Mouse (Mus musculus) brain, adult 2 months (tissue): ENCODE measurements around the gene Mpp6.

Experiments used
- DNase-seq: peaks from one replicate; pipeline ENCODE4 v3.0.0; 2011; ENCODE audit warnings: low read depth, low spot score

Gene Mpp6

DNA sequence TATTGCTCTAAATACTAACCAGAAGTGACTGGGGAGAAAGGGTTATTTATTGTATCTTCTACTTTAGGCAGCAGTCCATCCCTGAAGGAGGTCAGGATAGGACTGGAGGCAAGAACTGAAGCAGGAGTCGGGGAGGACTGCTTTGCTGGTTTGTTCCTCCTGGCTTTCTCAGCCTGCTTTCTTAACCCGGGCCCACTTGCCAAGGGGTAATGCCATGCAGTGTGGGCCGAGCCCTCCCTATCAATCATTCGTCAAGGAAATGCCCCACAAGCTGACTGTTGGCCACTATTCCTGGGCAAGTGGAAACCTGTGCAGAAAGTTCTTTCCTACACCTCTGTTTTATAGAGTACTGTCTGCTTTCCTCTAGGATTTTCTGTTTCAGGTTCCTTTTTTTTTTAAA, 39.3 kb downstream of the Mpp6 start:
- no peak for DNase-seq

DNA sequence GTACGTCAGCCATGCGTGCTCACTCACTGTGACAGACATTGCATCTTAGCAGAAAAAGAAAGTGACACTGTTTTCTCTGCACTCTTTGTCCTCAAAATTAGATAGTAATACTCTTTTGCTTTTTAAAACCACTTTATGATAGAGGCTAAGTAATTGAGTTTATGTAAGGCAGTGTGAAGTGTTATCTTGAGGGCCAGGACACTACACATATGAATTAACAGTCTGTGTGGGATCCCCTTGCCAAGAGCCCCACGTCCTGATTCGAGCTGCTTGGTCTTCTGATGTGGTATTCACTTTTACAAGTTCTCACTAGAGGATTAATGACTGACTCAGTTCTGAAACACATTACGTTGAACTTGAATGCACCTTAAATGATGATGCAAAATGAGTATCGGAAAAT, 49.8 kb downstream of the Mpp6 start:
- DNase-seq, result no peak

DNA sequence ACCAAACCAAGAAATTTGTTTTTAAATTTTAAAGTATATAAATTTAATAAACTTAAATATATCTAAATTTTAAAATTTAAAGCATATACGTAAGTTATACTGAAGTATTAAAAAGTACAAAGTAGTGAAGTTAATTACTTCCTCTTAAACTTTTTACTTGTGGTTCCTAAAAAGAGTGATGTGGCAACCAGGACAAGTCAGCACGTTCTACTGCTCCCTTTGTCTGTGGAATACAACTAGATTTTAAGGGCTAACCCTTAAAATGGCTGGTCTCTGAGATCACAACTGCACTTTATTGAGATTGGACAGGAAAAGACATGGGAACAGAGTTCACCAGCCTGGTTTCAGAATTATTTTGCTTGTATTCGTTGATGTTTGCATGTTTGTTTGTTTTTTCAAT, 53.0 kb downstream of the Mpp6 start:
- no peak for DNase-seq

- DNase-seq, result no peak
These were observed 58.8 kb downstream of the Mpp6 start for GRCm38 (mm10) chr6:50168821-50169220.

- peak; percentile 29 for DNase-seq
These were observed 59.7 kb downstream of the Mpp6 start for GRCm38 (mm10) chr6:50169771-50170170.

GRCm38 (mm10) chr6:50175736-50176135, 65.7 kb downstream of the Mpp6 start:
- DNase-seq, result no peak

DNA sequence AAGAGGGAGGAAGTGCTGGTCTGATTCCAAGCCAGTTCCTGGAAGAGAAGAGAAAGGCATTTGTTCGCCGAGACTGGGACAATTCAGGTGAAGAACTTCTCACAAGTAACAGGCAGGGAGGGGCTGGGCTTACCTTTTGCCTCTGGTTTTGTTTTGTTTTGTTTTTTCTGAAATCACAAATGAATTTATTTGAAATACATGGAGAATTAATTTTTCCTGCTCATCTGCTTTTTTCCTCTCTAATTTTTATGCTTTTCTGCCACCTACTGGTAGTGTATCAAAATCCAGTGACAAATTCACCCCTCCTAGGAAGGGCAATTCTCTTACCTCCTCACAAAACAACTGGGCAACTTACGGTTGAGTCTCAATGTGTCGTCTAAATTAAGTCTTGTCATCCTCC, 70.1 kb downstream of the Mpp6 start:
- peak; percentile 36 for DNase-seq

DNA sequence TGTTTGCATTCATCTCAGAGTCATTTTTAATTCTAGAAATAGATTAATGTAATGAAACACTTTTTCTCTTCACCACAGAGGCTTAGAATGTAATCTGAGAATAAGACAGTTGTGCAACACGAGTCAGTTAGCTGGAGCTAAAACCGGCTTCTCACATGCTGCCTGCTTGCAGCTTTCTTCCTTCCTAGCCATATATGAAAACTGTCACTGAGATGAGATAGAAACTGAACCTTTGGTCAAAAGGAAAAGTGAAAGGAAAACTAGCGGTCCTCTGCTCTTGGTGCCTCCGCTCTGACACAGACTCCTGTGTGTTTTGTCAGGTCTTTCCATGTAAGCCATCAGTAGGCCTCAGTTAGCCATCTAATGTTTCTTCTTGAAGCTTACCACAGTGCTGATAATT, 77.9 kb downstream of the Mpp6 start:
- peak; percentile 28 for DNase-seq

GRCm38 (mm10) chr6:50189376-50189775, 79.3 kb downstream of the Mpp6 start:
- DNase-seq, result no peak

- DNase-seq, result no peak
These were observed 81.6 kb downstream of the Mpp6 start for GRCm38 (mm10) chr6:50191605-50192004.

DNA sequence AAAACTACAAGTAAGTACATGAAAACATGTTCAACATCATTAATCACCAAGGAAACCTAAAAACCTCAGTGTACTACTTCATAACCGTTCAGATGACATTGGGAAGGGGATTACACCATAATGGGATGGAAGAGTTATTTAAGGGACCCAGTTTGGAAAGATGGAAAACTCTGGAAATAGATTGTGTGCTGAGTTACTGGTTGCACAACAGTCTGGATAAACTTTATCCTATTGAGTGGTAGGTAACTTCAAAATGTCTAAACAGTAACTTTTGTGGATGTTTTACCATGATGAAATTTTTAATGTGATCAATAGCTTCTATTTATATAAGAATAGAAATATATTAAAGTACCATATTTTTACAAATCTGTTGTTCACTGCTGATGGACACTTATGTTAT, 82.1 kb downstream of the Mpp6 start:
- DNase-seq, result no peak

DNA sequence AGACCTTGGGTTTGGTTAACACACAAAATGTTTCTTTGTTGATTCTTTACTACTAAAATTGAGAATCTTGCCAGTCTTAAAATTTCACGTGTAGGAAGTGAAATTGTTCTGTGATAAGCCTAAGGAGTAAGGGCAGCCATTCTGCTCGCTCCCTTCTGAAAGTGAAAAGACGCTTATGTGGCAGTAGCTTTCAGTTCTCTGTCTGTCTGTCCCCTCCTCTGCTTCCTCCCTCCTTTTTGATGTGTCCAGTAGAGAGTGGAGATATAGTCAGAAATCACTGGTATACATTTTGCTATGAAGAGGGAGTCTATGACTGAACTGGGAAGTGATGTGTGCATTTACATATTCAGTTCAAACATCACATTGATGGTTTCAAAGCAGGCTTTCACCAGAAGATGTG, 82.8 kb downstream of the Mpp6 start:
- DNase-seq, result no peak

- DNase-seq, result no peak
These were observed 83.8 kb downstream of the Mpp6 start for GRCm38 (mm10) chr6:50193851-50194250.

- no peak for DNase-seq
These were observed 94.3 kb downstream of the Mpp6 start for GRCm38 (mm10) chr6:50204356-50204755.

DNA sequence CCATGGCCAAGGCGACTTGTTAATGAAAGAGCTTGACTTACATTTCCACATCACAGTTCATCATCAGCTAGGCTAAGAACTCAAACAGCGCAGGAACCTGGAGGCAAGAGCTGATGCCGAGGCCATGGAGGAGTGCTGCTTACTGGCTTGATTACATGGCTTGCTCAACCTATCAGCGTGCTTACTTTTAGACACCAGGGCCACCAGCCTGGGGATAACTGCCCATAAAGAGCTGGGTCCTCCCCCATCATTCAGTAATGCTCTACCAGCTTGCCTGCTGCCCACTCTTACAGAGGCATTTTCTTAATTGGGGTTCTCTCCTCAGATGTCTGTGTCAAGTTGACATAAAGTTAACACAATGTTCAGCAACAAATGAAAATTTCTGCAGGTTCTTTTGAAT, 95.1 kb downstream of the Mpp6 start:
- peak; percentile 37 for DNase-seq

GRCm38 (mm10) chr6:50214711-50215372, 104.8 kb downstream of the Mpp6 start:
- peak; percentile 22 for DNase-seq

- DNase-seq, result peak; percentile 23
These were observed 105.3 kb downstream of the Mpp6 start for GRCm38 (mm10) chr6:50215373-50215745.

- DNase-seq, result no peak
These were observed 105.9 kb downstream of the Mpp6 start for GRCm38 (mm10) chr6:50215986-50216385.

GRCm38 (mm10) chr6:50218628-50219027, 108.6 kb downstream of the Mpp6 start:
- DNase-seq, result no peak

GRCm38 (mm10) chr6:50219066-50219465, 109.0 kb downstream of the Mpp6 start:
- no peak for DNase-seq

DNA sequence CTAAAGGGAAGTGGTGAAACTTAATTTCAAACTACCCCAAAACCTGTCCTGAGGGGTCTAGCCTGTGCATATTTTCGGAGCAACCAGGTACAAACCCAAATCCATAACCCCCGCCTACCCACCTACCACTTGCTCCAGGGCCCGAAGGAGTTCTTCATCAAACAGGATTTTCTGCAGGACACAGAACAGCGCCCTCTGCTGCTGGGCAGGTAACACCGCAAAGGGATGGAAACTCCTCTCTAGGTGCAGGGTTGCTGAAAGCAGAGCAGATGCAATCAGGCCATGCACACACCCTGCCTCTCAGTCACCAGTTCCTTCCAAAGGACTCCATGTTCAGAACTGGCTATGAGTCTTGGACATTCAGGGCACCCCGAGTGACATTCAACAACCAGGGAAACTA, 110.8 kb downstream of the Mpp6 start:
- DNase-seq, result peak; percentile 63

GRCm38 (mm10) chr6:50222351-50222750, 112.3 kb downstream of the Mpp6 start:
- DNase-seq, result no peak

GRCm38 (mm10) chr6:50222986-50223385, 112.9 kb downstream of the Mpp6 start:
- DNase-seq, result no peak

GRCm38 (mm10) chr6:50223606-50224005, 113.6 kb downstream of the Mpp6 start:
- no peak for DNase-seq
